Mouse (Mus musculus): ENCODE data around the gene Tmed1.
A peak's percentile ranks its signal among the peaks of the same experiment; 100 is the strongest.
"Not testable (repeated sequence)": the region's sequence is repeated elsewhere in the genome, so short reads cannot be mapped to it uniquely, and the experiment has no call there.

Tmed1 gene

GRCm38 (mm10) chr9:21509772-21510688 is at the start of gene Tmed1:
Gene Tmed1, minus strand, starts transcription at chr9:21510252.
- DNase-seq = peak; percentile 89

GRCm38 (mm10) chr9:21559151-21559550 is 49.1 kb upstream of the Tmed1 start:
- no peak for DNase-seq

DNA sequence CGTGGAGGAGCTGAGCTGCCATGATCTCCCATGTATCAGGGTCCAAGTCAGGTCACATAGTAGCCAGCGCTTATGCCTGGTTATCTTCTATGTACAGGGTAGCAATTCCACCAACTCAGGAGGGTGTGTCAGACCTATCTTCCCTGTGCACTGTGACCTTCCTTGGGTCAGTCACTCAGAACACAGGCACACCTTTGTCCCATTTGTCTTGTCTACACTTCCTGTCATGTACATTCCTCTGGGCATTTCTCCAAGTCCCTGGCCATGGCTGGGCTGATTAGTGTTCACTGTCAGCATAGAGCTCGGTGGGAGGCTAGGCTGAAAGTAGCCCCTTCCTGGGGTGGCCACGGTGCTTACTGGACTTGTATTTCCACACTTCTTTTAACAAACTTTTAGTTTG is 48.3 kb upstream of the Tmed1 start:
- DNase-seq = no peak

GRCm38 (mm10) chr9:21557556-21557955 is 47.5 kb upstream of the Tmed1 start:
- DNase-seq = no peak

- DNase-seq = no peak
Observed at GRCm38 (mm10) chr9:21556996-21557395, 46.9 kb upstream of the Tmed1 start.

DNA sequence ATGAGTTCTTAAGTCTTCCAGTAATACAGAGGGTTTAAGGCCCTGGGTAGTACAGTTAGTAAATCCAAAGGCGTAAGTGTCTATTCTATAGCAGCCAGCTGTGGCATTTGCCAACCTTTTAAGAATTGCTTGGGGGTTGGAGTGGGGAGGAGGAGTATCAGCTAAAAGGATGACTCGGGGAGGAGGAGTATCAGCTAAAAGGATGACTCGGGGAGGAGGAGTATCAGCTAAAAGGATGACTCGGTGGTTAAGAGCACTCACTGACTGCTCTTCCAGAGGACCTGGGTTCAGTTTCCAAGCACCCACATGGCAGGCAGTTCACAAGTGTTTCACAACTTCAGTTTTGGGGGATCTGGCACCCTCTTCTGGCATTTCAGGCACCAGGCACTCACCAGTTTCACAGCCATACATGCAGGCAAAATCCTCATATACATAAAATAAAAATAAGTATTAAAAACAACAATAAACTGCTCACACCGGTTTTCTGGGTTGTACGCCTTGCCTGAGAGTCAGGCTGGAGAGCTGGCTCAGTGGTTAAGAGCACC is 45.2 kb upstream of the Tmed1 start:
- no peak for DNase-seq

GRCm38 (mm10) chr9:21553607-21554273 is 43.7 kb upstream of the Tmed1 start:
- DNase-seq = no peak

GRCm38 (mm10) chr9:21551049-21551448 is 41.0 kb upstream of the Tmed1 start:
- DNase-seq = no peak

- DNase-seq = peak; percentile 25
Observed at GRCm38 (mm10) chr9:21547075-21547941, 37.3 kb upstream of the Tmed1 start.

DNA sequence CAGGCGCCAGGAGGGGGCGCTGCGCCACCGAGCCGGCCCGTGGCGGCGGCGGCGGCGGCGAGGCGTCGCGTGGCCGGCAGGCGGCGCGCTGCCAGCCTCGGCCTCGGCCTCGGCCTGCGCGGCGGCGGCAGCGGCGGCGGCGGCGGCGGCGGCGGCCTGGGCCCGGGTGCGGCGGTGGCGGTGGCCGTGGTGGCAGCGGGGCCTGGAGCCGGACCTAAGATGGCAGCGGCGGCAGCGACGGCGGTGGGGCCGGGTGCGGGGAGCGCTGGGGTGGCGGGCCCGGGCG is 36.7 kb upstream of the Tmed1 start, which contains the start of gene Carm1:
TSS of gene Carm1 (plus strand) at position 106 of the 286 bp plus-strand sequence.
- peak; percentile 58 for DNase-seq

GRCm38 (mm10) chr9:21545916-21546788 is 36.1 kb upstream of the Tmed1 start:
- DNase-seq = peak; percentile 98

- DNase-seq = no peak
Observed at GRCm38 (mm10) chr9:21545351-21545915, 35.4 kb upstream of the Tmed1 start.

- not testable (repeated sequence) for DNase-seq
Observed at GRCm38 (mm10) chr9:21542001-21542400, 31.9 kb upstream of the Tmed1 start.

DNA sequence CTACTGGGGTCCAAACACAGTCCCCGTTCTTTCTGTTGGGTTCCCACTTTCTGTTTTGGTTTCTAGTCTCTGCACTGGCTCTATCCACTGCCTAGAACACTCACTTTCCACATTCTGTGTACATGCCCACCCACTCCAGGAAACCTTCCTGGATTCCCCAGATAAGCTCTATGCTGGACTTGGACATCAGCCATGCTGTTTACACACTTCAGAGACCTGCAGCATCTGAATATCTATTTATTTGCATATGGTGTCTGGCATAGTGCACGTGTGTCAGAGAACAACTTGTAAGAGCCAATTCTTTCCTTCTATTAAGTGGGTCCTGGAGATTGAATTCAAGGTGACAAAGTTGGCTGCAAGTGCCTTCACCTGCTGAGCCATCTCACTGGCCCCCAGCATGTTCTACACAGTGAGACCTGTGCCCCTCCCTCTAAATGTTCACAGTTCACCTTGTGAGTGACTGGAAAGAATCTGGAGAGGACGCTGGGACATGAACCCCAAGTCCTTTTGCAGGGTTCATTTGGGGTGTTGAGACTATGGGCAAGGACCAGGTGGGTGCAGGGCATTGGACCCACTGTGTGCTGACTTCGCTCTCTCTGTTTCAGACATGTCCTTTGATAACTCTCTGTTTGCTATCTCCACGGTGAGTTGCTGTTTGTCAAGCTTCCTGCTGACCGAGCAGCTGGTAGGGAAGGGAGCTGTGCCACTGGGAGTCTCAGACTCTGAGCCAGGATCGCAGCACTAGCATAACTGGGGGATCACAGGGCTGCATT is 30.1 kb upstream of the Tmed1 start:
- DNase-seq = no peak

DNA sequence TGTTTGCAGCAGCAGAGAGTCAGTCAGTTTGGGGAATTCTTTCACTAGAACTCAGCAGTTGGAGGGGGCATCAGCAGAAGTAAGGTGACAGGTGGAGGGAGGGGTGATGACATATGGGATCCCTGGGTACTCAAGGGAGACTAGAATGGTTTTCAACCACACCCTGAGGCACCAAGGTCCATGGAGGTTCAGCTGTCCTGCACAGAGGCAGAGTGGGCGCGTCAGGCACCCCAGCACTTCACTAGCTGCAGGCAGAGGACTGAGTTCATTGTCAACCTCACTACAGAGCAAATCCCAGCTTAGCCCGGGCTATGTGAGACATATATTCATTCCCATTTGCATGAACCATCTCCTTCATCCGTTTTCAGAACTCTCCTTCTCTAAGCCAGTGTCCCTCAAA is 27.0 kb upstream of the Tmed1 start:
- no peak for DNase-seq

DNA sequence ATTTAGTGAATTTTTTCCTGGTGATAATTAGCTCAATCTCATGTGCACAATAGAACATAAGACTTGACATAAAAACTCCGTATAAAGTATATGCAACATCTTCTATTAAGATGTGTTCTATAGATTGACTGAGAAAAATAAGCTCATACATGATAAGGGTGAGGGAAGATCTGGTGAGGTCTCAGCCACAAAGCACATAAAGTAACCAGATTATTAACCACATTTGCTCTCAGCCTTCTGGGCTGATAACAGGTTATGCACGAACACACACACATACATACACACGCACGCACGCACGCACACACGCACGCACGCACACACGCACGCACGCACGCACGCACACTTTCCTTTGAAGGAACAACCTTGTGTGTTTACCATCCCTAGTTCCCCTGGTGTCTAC is 26.4 kb upstream of the Tmed1 start:
- DNase-seq = no peak

- no peak for DNase-seq
Observed at GRCm38 (mm10) chr9:21527917-21528324, 17.9 kb upstream of the Tmed1 start.

GRCm38 (mm10) chr9:21527100-21527801 is 17.2 kb upstream of the Tmed1 start:
- DNase-seq = no peak

DNA sequence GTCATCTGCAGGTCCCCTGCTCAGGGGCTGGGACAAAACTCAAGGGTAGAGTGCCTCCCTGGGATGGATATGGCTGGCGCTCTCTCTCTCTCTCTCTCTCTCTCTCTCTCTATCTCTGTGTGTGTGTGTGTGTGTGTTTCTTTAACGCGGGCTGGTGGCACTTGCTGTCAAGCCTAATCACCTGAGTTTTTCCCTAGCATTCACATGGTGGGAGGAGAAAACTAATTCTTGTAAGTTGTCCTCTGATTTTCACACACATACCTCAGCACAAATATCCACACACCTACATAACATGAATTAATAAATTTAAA is 16.5 kb upstream of the Tmed1 start:
- DNase-seq = no peak

- no peak for DNase-seq
Observed at GRCm38 (mm10) chr9:21525937-21526633, 16.0 kb upstream of the Tmed1 start, which contains the start of gene AB124611. Gene AB124611, plus strand, starts transcription at chr9:21526176.
